Mouse (Mus musculus) midbrain, embryonic 13.5 days (tissue): ENCODE data around the gene Rnf213. TPM values are rescaled to one million over a fixed set of nuclear protein-coding genes. Genes with fewer than 3 reads are reported as not detected.

Experiments used
- ATAC-seq: fragments of 200-750 bp; cut with Nextera tagmentation; 2 replicates; pipeline ENCODE4 v1.8.0; 2017; ENCODE audit warnings: mild to moderate bottlenecking, moderate TSS enrichment, moderate library complexity
- H3K27ac ChIP-seq: fragments of 300-500 bp; sonication (generic); 2 replicates; pipeline ENCODE4 v1.5.1; 2015; ENCODE audit warnings: inconsistent platforms, mild to moderate bottlenecking, moderate library complexity
- H3K27me3 ChIP-seq: fragments of 300-500 bp; sonication (generic); 2 replicates; pipeline ENCODE4 v1.6.1; 2015; ENCODE audit warnings: mild to moderate bottlenecking, inconsistent platforms
- H3K36me3 ChIP-seq: fragments of 300-500 bp; sonication (generic); 2 replicates; pipeline ENCODE4 v1.6.1; 2015; ENCODE audit warnings: mild to moderate bottlenecking, inconsistent platforms
- H3K4me1 ChIP-seq: fragments of 300-500 bp; sonication (generic); replicated peaks from 2 replicates; pipeline ENCODE4 v1.6.1; 2015; ENCODE audit warnings: inconsistent platforms
- H3K4me2 ChIP-seq: fragments of 300-500 bp; sonication (generic); replicated peaks from 2 replicates; pipeline ENCODE4 v1.6.1; 2015; ENCODE audit warnings: moderate library complexity, mild to moderate bottlenecking, inconsistent platforms
- H3K4me3 ChIP-seq: fragments of 300-500 bp; sonication (generic); replicated peaks from 2 replicates; pipeline ENCODE4 v1.5.1; 2015; ENCODE audit warnings: mild to moderate bottlenecking, inconsistent platforms
- H3K9ac ChIP-seq: fragments of 300-500 bp; sonication (generic); replicated peaks from 2 replicates; pipeline ENCODE4 v1.6.1; 2015; ENCODE audit warnings: mild to moderate bottlenecking, inconsistent platforms
- H3K9me3 ChIP-seq: fragments of 300-500 bp; sonication (generic); 2 replicates; pipeline ENCODE4 v1.6.1; 2016; ENCODE audit warnings: mild to moderate bottlenecking, inconsistent platforms
- WGBS: fragments of 180-500 bp; shearing (Covaris S2); methylation state at CpG from one replicate; pipeline ENCODE4 v1.1.7; 2015; 5-methylcytosine and 5-hydroxymethylcytosine counted together
- polyA plus RNA-seq: library from polyadenylated mRNA; unstranded; fragments of >200 nt; fragmentation: Nextera tagmentation; extraction: Ambion mirVana; gene quantifications from 2 replicates; pipeline ENCODE4 v1.2.1, GENCODE M21; 2015

Rnf213 gene
- polyA plus RNA-seq, 1 experiment from 2014 or later: 0.66 TPM

DNA sequence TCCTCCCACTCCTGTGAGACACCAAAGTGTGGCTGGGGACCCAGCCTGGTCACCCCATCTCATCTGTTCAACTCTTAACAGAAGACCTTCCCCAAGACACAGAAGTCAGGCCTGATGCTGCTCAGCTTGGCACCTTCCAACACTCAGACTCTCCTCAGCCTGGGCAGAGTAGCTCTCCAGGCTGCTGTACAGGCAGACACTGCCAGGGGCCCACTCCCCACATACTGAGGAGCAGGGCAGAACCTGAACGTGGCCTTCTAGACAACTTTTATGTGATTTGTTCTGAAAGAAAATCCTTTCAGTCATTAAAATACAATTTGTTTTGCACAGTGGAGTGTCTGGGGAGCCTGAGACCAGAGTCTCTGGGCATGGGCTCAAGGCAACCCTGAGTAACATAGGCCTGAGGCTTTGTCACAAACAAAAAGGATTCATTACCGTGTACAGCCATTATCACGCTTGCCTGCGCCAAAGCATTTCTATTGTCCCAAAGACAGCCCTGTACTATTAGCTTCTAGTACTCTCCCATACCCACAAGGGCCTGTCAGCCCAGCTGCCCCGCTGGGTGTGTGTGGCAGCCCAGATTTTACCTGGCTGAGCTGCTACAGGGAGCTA, 116.4 kb downstream of the Rnf213 start:
- H3K9me3 ChIP-seq: no peaks in the 10 kb centered on the region
- WGBS: 32% methylated on average over 5 of the region's 5 CpGs
- H3K27ac ChIP-seq: peak overlapping the region; percentile 66
- peak; percentile 40 for ATAC-seq
- peak overlapping the region; percentile 6; the same call in 1 of the 2 replicates for H3K9ac ChIP-seq
- peaks cover 43% of the 10 kb centered on the region for H3K4me1 ChIP-seq
- no peak overlapping the region for H3K4me2 ChIP-seq
- H3K4me3 ChIP-seq: no peak overlapping the region
- H3K27me3 ChIP-seq: no peaks in the 10 kb centered on the region
- peaks cover 38% of the 10 kb centered on the region for H3K36me3 ChIP-seq

DNA sequence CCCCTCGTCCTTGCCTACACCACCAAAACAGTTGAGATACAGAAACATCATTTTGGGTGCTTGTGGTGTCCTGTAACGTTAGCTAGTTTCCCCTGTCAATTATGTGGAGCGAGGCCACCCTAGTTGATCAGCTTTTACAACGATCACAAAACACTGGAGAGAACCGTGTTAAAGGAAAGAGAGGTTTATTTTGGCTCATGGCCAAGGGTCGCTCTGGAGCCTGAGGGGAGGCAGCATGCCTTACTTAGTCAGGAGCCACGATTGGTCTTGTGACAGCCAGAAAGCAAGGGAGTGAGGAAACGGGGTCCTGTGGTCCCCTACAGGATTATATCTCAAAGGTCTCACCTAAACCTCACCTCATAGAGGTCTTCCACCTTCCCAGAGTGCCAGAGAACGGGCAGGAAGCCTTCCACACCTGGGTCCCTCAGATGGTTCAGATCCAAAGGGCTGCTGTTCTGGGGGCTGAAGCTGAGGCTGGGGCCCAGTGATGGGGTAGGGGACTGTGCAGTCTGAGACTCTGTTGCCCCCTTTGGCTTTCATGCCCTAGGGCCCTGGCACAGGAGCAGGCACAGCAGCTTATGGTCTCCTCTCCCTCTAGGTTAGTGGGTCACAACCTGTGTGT, 120.2 kb downstream of the Rnf213 start:
- H3K9ac ChIP-seq: no peak overlapping the region
- H3K4me2 ChIP-seq: no peak overlapping the region
- H3K4me3 ChIP-seq: no peak overlapping the region
- no peaks in the 10 kb centered on the region for H3K9me3 ChIP-seq
- H3K4me1 ChIP-seq: peaks cover 77% of the 10 kb centered on the region
- 57% methylated on average over 9 of the region's 9 CpGs for WGBS
- no peaks in the 10 kb centered on the region for H3K27me3 ChIP-seq
- peak overlapping the region; percentile 12; the same call in 1 of the 2 replicates for H3K27ac ChIP-seq
- peaks cover 6% of the 10 kb centered on the region for H3K36me3 ChIP-seq
- no peak for ATAC-seq

DNA sequence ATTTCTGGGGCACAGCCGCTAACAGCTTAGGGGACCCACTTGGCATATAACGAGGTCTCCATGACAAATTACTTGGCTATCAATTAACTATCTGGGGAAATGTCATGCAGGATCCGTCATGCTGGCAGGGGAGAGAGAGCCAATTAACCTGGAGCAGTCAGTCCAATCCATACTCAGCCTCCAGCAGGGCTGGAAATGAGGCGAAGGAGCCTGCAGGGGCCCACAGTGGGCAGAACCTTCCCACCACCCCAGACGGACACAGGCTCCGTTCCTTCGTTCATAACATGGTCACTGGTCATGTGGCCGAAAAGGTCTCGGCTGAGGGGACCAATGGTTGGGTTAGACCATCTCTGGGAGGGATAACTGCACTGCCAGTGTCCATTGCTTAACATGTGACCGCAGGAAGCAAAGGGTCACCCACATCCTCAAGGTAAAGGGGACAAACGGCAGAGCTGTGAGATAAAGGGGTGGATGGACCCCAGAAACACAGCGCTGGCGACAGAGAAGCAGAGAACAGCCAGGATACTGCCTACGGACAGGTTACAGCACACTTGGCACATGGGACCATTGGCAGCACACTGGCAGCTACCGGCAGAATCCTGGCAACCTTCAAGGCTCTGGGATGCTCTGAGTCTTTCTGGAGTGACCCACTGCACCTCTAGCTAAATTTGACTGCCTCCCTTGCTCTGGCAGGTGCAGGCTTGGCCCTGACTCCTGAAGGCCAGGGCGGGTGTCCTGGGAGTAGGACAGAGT, 121.4 kb downstream of the Rnf213 start:
- Histone ChIP-seq H3K4me3 (peak overlapping the region; percentile 16; the same call in 1 of the 2 replicates), H3K4me2 (peak overlapping the region; percentile 40), H3K36me3 (no peaks in the 10 kb centered on the region), H3K27ac (peak overlapping the region; percentile 87), H3K27me3 (no peaks in the 10 kb centered on the region), H3K4me1 (peaks cover 67% of the 10 kb centered on the region), H3K9me3 (no peaks in the 10 kb centered on the region), H3K9ac (peak overlapping the region; percentile 54)
- ATAC-seq: no peak; the same call in none of the 2 replicates
- 49% methylated on average over 16 of the region's 16 CpGs for WGBS

DNA sequence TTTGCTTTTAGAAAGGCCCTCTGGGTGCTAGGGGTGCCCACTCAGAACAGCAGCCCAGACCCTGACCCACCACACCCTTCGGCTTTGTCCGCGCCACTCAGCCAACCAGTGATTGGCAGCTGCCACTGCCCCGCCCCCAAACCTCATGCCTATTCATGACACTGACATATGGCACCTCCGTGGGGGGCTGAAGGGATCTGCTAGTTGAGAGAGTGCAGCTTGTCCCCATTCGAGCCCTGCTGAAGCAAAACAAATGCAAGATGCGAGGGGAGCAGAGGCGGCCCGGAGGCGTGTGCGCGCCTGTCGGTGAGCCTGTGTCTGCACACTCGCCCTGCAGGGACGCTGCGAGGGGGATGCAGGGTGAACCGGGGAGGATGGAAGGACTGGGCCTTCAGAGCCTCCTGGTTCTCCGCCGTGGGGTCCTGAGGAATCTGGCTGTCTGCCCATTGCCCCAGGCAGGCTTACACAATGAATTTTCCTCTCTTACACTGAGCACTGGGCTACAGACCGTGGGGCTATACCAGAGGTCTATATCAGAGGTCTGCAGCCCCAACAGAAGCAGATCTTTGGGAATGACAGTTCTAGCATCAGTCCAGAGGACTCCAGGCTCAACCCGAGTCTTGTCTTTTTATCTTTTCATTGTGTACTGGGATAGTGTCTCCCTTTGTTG, 122.2 kb downstream of the Rnf213 start:
- Histone ChIP-seq H3K27me3 (no peaks in the 10 kb centered on the region), H3K9me3 (no peaks in the 10 kb centered on the region), H3K4me1 (peaks cover 59% of the 10 kb centered on the region), H3K4me3 (peak overlapping the region; percentile 16), H3K9ac (peak overlapping the region; percentile 54), H3K4me2 (peak overlapping the region; percentile 40), H3K27ac (peak overlapping the region; percentile 87), H3K36me3 (no peaks in the 10 kb centered on the region)
- ATAC-seq: peak; percentile 84
- under 1% methylated on average over 21 of the region's 21 CpGs for WGBS

DNA sequence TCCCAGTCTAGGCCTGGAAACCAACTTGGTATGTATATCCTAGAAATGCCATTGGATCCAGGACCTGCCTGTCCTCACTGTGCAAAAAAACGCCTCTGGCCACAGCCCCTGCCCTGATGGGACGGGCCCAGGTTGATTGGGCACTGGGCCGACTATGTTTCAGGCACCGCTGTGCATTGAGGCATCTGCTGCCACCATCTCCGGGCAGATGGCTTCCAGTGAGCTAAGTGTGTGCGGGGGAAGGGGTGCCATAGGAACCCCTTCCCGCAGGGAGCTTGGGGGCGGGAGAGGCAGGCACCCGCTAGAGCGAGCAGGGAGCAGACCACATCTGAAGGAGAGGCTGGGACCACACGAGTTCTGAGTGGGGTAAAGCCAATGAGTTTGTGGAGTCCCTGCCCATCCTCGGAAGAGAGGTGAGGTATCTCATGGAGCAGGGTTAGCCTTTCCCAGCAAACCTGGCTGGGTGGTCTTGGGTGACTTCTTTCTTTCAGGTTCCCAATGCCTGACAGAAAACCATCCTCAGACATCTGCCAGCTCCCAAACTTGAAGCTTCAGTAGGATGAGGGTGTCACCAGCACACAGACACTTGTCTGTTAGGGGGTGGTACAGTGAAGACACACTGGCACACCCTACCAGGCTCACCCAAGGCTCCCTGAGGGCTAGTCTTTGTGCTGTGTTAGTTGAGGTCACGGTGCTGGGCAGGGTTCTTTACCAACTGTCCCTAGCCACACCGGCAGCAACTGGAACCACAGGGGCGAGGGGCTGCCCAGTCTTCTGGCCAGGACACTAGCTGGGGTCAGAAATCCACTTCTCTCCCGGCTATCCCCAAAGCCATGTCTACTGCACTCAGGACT, 123.2 kb downstream of the Rnf213 start:
- WGBS: 60% methylated on average over 16 of the region's 16 CpGs
- H3K27ac ChIP-seq: peak overlapping the region; percentile 87
- no peaks in the 10 kb centered on the region for H3K9me3 ChIP-seq
- H3K36me3 ChIP-seq: no peaks in the 10 kb centered on the region
- ATAC-seq: no peak
- no peaks in the 10 kb centered on the region for H3K27me3 ChIP-seq
- peak overlapping the region; percentile 40; the same call in 1 of the 2 replicates for H3K4me2 ChIP-seq
- H3K9ac ChIP-seq: no peak overlapping the region
- peaks cover 54% of the 10 kb centered on the region for H3K4me1 ChIP-seq
- no peak overlapping the region for H3K4me3 ChIP-seq

DNA sequence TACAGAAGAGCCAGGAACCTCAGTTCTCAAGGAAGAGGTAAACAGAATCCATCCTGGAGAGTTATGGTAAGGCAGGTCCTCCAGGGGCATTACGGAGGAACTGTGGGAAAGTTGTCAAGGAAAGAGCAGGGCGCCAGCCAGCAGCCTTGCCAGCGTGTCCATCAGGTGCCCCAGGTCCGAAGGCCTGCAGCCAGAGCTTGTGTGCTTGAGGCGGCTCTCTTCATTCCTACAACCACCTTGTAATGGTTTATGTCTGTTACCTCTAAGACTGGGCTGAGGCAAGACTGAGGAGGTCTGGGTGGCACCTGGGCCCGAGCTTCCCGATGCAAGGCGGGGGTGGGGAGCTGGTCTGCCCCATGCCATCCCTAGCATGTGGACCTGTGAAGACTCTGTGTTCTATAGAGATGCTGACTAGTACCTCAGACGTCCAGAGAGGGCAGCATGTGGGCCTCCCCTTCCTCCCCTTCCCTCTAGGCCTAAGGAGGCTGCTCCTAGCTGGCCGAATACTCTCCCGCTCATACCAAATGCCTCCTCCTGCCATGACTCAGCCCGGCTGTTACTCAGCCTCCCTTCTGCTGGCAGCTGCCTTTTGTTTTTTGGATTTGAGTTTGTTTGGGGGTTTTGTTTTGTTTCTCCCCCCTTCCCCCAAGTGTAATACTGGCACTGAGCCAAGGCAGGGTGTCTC, 123.9 kb downstream of the Rnf213 start:
- Histone ChIP-seq H3K27me3 (no peaks in the 10 kb centered on the region), H3K4me2 (no peak overlapping the region), H3K9me3 (0 out of 2 replicates have a peak, but pooled peaks cover 2% of the 10 kb centered on the region), H3K9ac (no peak overlapping the region), H3K4me1 (peaks cover 50% of the 10 kb centered on the region), H3K27ac (peak overlapping the region; percentile 87; the same call in 1 of the 2 replicates), H3K36me3 (no peaks in the 10 kb centered on the region), H3K4me3 (no peak overlapping the region)
- no peak for ATAC-seq
- WGBS: 63% methylated on average over 12 of the region's 12 CpGs

DNA sequence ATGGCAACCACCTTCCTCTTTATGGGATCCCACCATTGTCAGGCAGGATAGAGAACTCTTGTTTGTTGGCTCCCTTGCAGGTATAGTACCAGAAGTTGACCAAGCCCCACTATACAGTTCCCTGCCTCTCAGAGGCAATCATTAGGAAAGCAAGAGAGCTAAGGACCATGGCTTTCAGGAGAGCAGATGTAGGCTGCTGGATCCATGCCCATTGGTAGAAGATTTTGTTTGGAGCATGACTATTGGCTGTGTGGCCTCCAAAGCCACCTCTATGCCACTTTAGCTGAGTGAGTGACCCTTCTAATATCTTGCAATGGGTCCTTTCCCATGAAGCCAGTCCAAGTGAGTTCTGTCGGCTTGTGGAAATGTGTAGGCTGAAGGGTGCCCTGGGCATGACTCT, 126.5 kb downstream of the Rnf213 start:
- WGBS: 92% methylated on average over 1 of the region's 1 CpGs

DNA sequence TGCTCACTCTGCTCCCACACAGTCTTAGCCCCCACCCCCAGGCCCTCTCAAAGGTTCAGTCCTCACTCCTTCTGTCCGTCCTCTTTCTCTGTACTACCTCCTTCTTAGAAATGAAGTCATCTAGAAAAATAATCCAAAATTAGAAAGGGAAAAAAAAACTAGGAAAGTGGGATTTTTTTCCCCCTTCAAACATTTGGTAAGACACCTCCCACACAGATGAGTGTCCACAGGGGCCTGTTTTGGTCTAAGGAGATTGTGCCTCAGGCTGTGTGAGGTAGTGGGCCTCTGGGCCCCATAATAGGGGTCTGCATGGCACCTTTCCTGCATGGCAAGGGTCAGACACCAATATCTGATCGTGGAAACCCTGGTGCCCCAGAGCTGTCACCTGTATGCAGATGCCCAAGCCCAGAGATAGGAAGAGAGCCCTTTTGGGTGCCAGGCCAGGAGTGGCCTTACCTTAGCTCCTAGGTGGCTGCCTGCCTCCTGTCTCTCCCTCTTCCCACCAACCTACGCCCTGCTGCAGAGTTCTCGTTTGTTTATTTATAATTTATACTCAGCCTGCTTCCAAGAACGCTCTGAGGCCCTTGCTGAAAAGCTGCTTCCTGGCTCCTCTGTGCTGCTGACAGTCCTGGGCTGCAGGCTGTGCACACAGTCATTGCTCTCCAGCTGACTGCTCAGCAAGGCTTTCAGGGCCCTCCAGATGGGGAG, 127.3 kb downstream of the Rnf213 start:
- 82% methylated on average over 5 of the region's 5 CpGs for WGBS
- no peak for ATAC-seq
- Histone ChIP-seq H3K36me3 (no peaks in the 10 kb centered on the region), H3K4me2 (no peak overlapping the region), H3K4me3 (no peak overlapping the region), H3K9me3 (0 out of 2 replicates have a peak, but pooled peaks cover 4% of the 10 kb centered on the region), H3K27me3 (no peaks in the 10 kb centered on the region), H3K9ac (no peak overlapping the region), H3K27ac (no peak overlapping the region), H3K4me1 (peaks cover 29% of the 10 kb centered on the region)

More for the DNA sequence above, 126.5 kb downstream of the Rnf213 start:
- Histone ChIP-seq H3K27me3 (no peaks in the 10 kb centered on the region), H3K4me1 (peaks cover 33% of the 10 kb centered on the region), H3K4me2 (no peak overlapping the region), H3K9me3 (0 out of 2 replicates have a peak, but pooled peaks cover 4% of the 10 kb centered on the region), H3K27ac (no peak overlapping the region), H3K4me3 (no peak overlapping the region), H3K9ac (no peak overlapping the region), H3K36me3 (no peaks in the 10 kb centered on the region)
- ATAC-seq: no peak

DNA sequence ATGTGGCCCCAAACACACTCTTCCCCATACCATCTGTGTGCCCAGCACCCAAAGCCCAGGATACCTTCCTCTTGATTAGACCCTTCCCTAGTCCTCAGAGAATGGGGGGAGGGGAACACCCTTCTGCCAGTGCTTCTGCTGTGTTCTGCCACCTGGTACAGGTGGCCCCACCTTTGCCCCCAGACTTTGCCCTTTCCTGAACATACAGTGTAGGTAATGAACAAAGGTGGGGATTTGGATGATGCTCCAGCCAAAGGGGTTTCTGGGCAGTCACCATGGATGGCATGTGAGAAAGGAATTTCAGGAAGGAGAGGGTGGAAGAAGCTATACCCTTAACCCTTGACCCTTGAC, 127.8 kb downstream of the Rnf213 start:
- Histone ChIP-seq H3K27me3 (no peaks in the 10 kb centered on the region), H3K36me3 (no peaks in the 10 kb centered on the region), H3K4me3 (no peak overlapping the region), H3K27ac (no peak overlapping the region), H3K9ac (no peak overlapping the region), H3K9me3 (0 out of 2 replicates have a peak, but pooled peaks cover 4% of the 10 kb centered on the region), H3K4me1 (peaks cover 24% of the 10 kb centered on the region), H3K4me2 (no peak overlapping the region)
- no peak for ATAC-seq

DNA sequence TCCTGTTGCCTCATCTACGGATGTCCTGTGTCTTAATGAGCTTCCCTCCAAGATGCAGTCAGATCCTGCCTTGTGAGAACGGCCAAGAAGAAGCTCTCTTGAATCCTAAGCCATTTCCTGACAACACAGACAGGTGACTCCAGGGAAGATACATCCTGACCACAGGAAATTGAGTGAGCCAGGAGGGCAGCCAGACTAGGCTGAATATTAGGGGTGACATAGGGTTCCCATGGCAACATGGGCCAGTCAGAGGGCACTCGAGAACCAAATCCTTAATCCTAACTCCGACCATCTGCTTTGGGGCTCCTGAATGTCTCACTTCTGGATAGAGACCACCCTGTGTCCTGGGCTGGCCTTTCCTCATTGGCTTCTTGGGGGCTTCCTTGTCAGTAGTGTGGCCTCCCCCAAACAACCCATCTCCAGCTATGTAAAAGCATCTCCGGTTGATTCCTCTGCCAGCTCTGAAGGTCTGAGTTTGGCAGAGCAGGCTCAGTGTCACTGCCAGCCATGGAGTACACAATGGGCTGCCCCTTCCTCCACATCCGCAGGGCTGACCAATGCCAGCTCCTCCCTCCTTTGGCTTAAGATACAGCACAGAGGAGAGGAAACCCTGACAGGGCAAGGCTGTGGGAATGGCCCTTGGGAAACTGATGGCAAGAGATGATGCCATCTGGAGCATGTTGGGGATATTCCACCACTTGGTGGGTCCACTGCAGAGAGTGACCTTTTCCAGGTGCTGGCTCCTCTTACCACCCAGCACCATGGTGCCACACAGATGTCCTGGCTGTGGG, 129.2 kb downstream of the Rnf213 start:
- no peaks in the 10 kb centered on the region for H3K36me3 ChIP-seq
- no peak for ATAC-seq
- H3K4me3 ChIP-seq: no peak overlapping the region
- H3K4me2 ChIP-seq: no peak overlapping the region
- H3K4me1 ChIP-seq: peaks cover 9% of the 10 kb centered on the region
- H3K27ac ChIP-seq: no peak overlapping the region
- no peaks in the 10 kb centered on the region for H3K27me3 ChIP-seq
- WGBS: 79% methylated on average over 6 of the region's 6 CpGs
- 0 out of 2 replicates have a peak, but pooled peaks cover 4% of the 10 kb centered on the region for H3K9me3 ChIP-seq
- no peak overlapping the region for H3K9ac ChIP-seq
